In genomic region chr12:70656805-70657492, GRCm38 (mm10) we compare ENCODE assay signal across 14 mouse cellular contexts.
DNase-seq lines count a peak whose midpoint lies in the region; ATAC-seq and TF ChIP-seq lines count a peak whose summit lies in the region.
"Had no signal": no experiment of that assay in that cellular context is flagged by ENCODE, and none has a peak within 500 bp of the region (broad histone marks: within the 10 kb centered on the region; RNA-seq: fewer than 3 reads in every experiment).

No protein-coding gene starts in this region.

- no peak overlapping the region for H3K9ac ChIP-seq in forebrain, embryonic 13.5 days
- H3K9ac ChIP-seq in forebrain, embryonic 12.5 days, result no peak overlapping the region
- H3K9ac ChIP-seq in midbrain, embryonic 11.5 days (ENCODE audit: low read length), result no peak overlapping the region
- H3K9ac ChIP-seq in midbrain, embryonic 14.5 days (replicated peaks; ENCODE audit: low read length), result no peak overlapping the region
- H3K9ac ChIP-seq in lung, postnatal 0 days (replicated peaks; ENCODE audit: low read depth), result no peak overlapping the region
- H3K9ac ChIP-seq: liver, postnatal 0 days had no signal

- intact Hi-C loops in left cerebral cortex, postnatal 4 days (cut with DNase I), result no loop called here

- H3K4me3 ChIP-seq in forebrain, embryonic 13.5 days, result no peak overlapping the region
- H3K4me3 ChIP-seq in forebrain, embryonic 12.5 days (replicated peaks), result no peak overlapping the region
- no peak overlapping the region for H3K4me3 ChIP-seq in midbrain, embryonic 11.5 days (ENCODE audit: low read depth, low read length)
- no peak overlapping the region for H3K4me3 ChIP-seq in midbrain, embryonic 14.5 days (replicated peaks; ENCODE audit: low read depth, low read length)
- no peak overlapping the region for H3K4me3 ChIP-seq in lung, postnatal 0 days (ENCODE audit: low read depth, low read length)
- H3K4me3 ChIP-seq: limb, embryonic 10.5 days had no signal

- WGBS in forebrain, embryonic 13.5 days, result 71% methylated on average over 7 of the region's 7 CpGs
- 78% methylated on average over 7 of the region's 7 CpGs for WGBS in forebrain, embryonic 12.5 days
- 76% methylated on average over 7 of the region's 7 CpGs for WGBS in midbrain, embryonic 11.5 days
- 78% methylated on average over 7 of the region's 7 CpGs for WGBS in midbrain, embryonic 14.5 days
- WGBS in lung, postnatal 0 days, result 37% methylated on average over 7 of the region's 7 CpGs

- H3K27ac ChIP-seq in forebrain, embryonic 13.5 days, result no peak overlapping the region
- H3K27ac ChIP-seq in forebrain, embryonic 12.5 days, result no peak overlapping the region
- H3K27ac ChIP-seq in midbrain, embryonic 11.5 days (ENCODE audit: low read depth, low read length), result no peak overlapping the region
- no peak overlapping the region for H3K27ac ChIP-seq in midbrain, embryonic 14.5 days (replicated peaks; ENCODE audit: low read depth, low read length)
- no peak overlapping the region for H3K27ac ChIP-seq in lung, postnatal 0 days (ENCODE audit: low read length)

- DNase-seq in midbrain, embryonic 11.5 days (ENCODE audit: low spot score, missing footprints), result peak; percentile 75
- no peak for DNase-seq in midbrain, embryonic 14.5 days
- DNase-seq in lung, postnatal 0 days (ENCODE audit: low spot score), result peak; percentile 85
- DNase-seq in thymus, postnatal 4 days, result peak; percentile 66
- no peak for DNase-seq in left cerebral cortex, postnatal 4 days
- DNase-seq in left cerebral cortex, adult 9 months (ENCODE audit: low spot score in 2 of 2), result no peak
- DNase-seq: B cell, adult 2 months; cerebellum, adult 18-20 months; kidney, postnatal 36 days; liver, postnatal 0 days; right cerebral cortex, postnatal 4 days had no signal

- H3K27me3 ChIP-seq in forebrain, embryonic 13.5 days, result no peaks in the 10 kb centered on the region
- H3K27me3 ChIP-seq in forebrain, embryonic 12.5 days, result no peaks in the 10 kb centered on the region
- H3K27me3 ChIP-seq in midbrain, embryonic 11.5 days (ENCODE audit: control insufficient read depth, insufficient read depth, low read length), result no peaks in the 10 kb centered on the region
- no peaks in the 10 kb centered on the region for H3K27me3 ChIP-seq in midbrain, embryonic 14.5 days (ENCODE audit: control insufficient read depth, insufficient read depth, low read length)
- no peaks in the 10 kb centered on the region for H3K27me3 ChIP-seq in lung, postnatal 0 days (replicated peaks; ENCODE audit: insufficient read depth, low read length)

- no peak overlapping the region for H3K4me2 ChIP-seq in forebrain, embryonic 13.5 days
- H3K4me2 ChIP-seq in forebrain, embryonic 12.5 days, result no peak overlapping the region
- H3K4me2 ChIP-seq in midbrain, embryonic 11.5 days, result no peak overlapping the region
- H3K4me2 ChIP-seq in midbrain, embryonic 14.5 days (ENCODE audit: low read length), result no peak overlapping the region
- no peak overlapping the region for H3K4me2 ChIP-seq in lung, postnatal 0 days (replicated peaks; ENCODE audit: low read depth, low read length)

- no peak for TF ChIP-seq CTCF in lung, postnatal 0 days (IDR thresholded peaks at IDR 0.05)

- ATAC-seq in forebrain, embryonic 13.5 days, result peak; percentile 53; the same call in 1 of the 2 replicates
- ATAC-seq in forebrain, embryonic 12.5 days (ENCODE audit: low FRiP score), result no peak
- ATAC-seq in midbrain, embryonic 11.5 days (ENCODE audit: low FRiP score), result no peak
- ATAC-seq in midbrain, embryonic 14.5 days (ENCODE audit: low FRiP score, low TSS enrichment), result no peak
- peak; percentile 86 for ATAC-seq in lung, postnatal 0 days
- ATAC-seq: liver, postnatal 0 days had no signal

- no peaks in the 10 kb centered on the region for H3K9me3 ChIP-seq in forebrain, embryonic 13.5 days (replicated peaks)
- H3K9me3 ChIP-seq in forebrain, embryonic 12.5 days, result no peaks in the 10 kb centered on the region
- H3K9me3 ChIP-seq in midbrain, embryonic 11.5 days (ENCODE audit: control insufficient read depth, low read length), result no peaks in the 10 kb centered on the region
- no peaks in the 10 kb centered on the region for H3K9me3 ChIP-seq in midbrain, embryonic 14.5 days (ENCODE audit: control insufficient read depth, low read length)
- no peaks in the 10 kb centered on the region for H3K9me3 ChIP-seq in lung, postnatal 0 days (ENCODE audit: low read length)
- H3K9me3 ChIP-seq: limb, embryonic 10.5 days had no signal

- TF ChIP-seq EP300 in lung, postnatal 0 days (IDR thresholded peaks at IDR 0.05), result no peak; the same call in 1 of the 2 replicates

- H3K4me1 ChIP-seq in forebrain, embryonic 13.5 days, result no peaks in the 10 kb centered on the region
- no peaks in the 10 kb centered on the region for H3K4me1 ChIP-seq in forebrain, embryonic 12.5 days
- no peaks in the 10 kb centered on the region for H3K4me1 ChIP-seq in midbrain, embryonic 11.5 days (ENCODE audit: control insufficient read depth, insufficient read depth, low read length)
- H3K4me1 ChIP-seq in midbrain, embryonic 14.5 days (ENCODE audit: control insufficient read depth, insufficient read depth, low read length), result no peaks in the 10 kb centered on the region
- peaks cover 3% of the 10 kb centered on the region; the same call in 1 of the 2 replicates for H3K4me1 ChIP-seq in lung, postnatal 0 days (ENCODE audit: insufficient read depth, low read depth, low read length)

- H3K36me3 ChIP-seq in forebrain, embryonic 13.5 days (ENCODE audit: poor library complexity, severe bottlenecking), result no peaks in the 10 kb centered on the region
- no peaks in the 10 kb centered on the region for H3K36me3 ChIP-seq in forebrain, embryonic 12.5 days (replicated peaks)
- H3K36me3 ChIP-seq in midbrain, embryonic 11.5 days (ENCODE audit: control insufficient read depth, insufficient read depth, low read length), result no peaks in the 10 kb centered on the region
- no peaks in the 10 kb centered on the region for H3K36me3 ChIP-seq in midbrain, embryonic 14.5 days (ENCODE audit: control insufficient read depth, insufficient read depth, low read length)
- H3K36me3 ChIP-seq in lung, postnatal 0 days (ENCODE audit: insufficient read depth, low read length), result no peaks in the 10 kb centered on the region
- H3K36me3 ChIP-seq: limb, embryonic 10.5 days had no signal

Comparison
In these comparisons a context has a peak if more than half of its experiments do, and no peak if none do; other contexts are left out.
1. ATAC-seq: peak in forebrain, embryonic 13.5 days (single experiment) and lung, postnatal 0 days (single experiment); none in forebrain, embryonic 12.5 days (single experiment), midbrain, embryonic 11.5 days (single experiment) and midbrain, embryonic 14.5 days (single experiment).
2. DNase-seq: peak in midbrain, embryonic 11.5 days (single experiment), lung, postnatal 0 days (single experiment) and thymus, postnatal 4 days (single experiment); none in midbrain, embryonic 14.5 days (single experiment), left cerebral cortex, postnatal 4 days (single experiment) and left cerebral cortex, adult 9 months (0 of 2).